Mouse (Mus musculus) kidney, adult 2 months (tissue): Measurements from ENCODE around the gene Abat. TPM values are rescaled to one million over a fixed set of nuclear protein-coding genes. Genes with fewer than 3 reads are reported as not detected.

ENCODE experiments used
- DNase-seq: peaks from one replicate; pipeline ENCODE4 v3.0.0; 2021
- H3K27ac ChIP-seq: fragments of 200-500 bp; 2 replicates; pipeline ENCODE4 v1.5.1; 2012; ENCODE audit warnings: low read depth, low read length, control low read depth, inconsistent platforms; ENCODE audit not compliant: insufficient read depth
- H3K27me3 ChIP-seq: fragments of 200-500 bp; replicated peaks from 2 replicates; pipeline ENCODE4 v1.6.1; 2012; ENCODE audit warnings: mild to moderate bottlenecking, moderate library complexity, low read length, inconsistent platforms; ENCODE audit not compliant: control insufficient read depth, insufficient read depth
- H3K36me3 ChIP-seq: fragments of 200-500 bp; 2 replicates; pipeline ENCODE4 v1.6.1; 2012; ENCODE audit warnings: mild to moderate bottlenecking, moderate library complexity, low read length, inconsistent platforms; ENCODE audit not compliant: control insufficient read depth, insufficient read depth
- H3K4me1 ChIP-seq: fragments of 200-500 bp; 2 replicates; pipeline ENCODE4 v1.6.1; 2011; ENCODE audit warnings: low read length; ENCODE audit not compliant: control insufficient read depth, insufficient read depth
- H3K4me3 ChIP-seq: fragments of 200-500 bp; 2 replicates; pipeline ENCODE4 v1.5.1; 2011; ENCODE audit warnings: mild to moderate bottlenecking, low read depth, low read length, control low read depth; ENCODE audit not compliant: insufficient read depth
- CTCF ChIP-seq: fragments of 200-500 bp; conservative IDR thresholded peaks from 2 replicates; pipeline ENCODE4 v1.5.1; 2011; ENCODE audit warnings: low read depth, mild to moderate bottlenecking, control low read depth, low read length, moderate library complexity, mixed read lengths; ENCODE audit not compliant: insufficient read depth, insufficient read length
- POLR2A ChIP-seq: fragments of 200-500 bp; IDR thresholded peaks from one replicate; pipeline ENCODE4 v1.6.1; 2011; ENCODE audit warnings: low read depth, low read length, control low read depth
- WGBS: fragments of 180-500 bp; shearing (Covaris S2); methylation state at CpG from one replicate; pipeline ENCODE4 v1.1.7; 2018; 5-methylcytosine and 5-hydroxymethylcytosine counted together
- polyA plus RNA-seq: library from polyadenylated mRNA; depleted of rRNA; stranded (reverse); fragments of >200 nt; gene quantifications from 2 replicates; pipeline ENCODE4 v1.2.3, GENCODE M21; 2012

The Abat gene
- polyA plus RNA-seq, 1 experiment = 267 TPM

GRCm38 (mm10) chr16:8582579-8583295, 69.5 kb downstream of the Abat start:
- no peak for DNase-seq
- Histone ChIP-seq H3K4me1 (no peaks in the 10 kb centered on the region), H3K27ac (no peak overlapping the region), H3K27me3 (no peaks in the 10 kb centered on the region), H3K36me3 (peaks cover 6% of the 10 kb centered on the region), H3K4me3 (no peak overlapping the region)
- TF ChIP-seq POLR2A = no peak
- peak; percentile 29; the same call in 1 of the 2 replicates for TF ChIP-seq CTCF
- 99% methylated on average over 5 of the region's 5 CpGs for WGBS

- Histone ChIP-seq H3K4me3 (no peak overlapping the region), H3K36me3 (peaks cover 6% of the 10 kb centered on the region), H3K4me1 (no peaks in the 10 kb centered on the region), H3K27me3 (no peaks in the 10 kb centered on the region), H3K27ac (no peak overlapping the region)
- 86% methylated on average over 1 of the region's 1 CpGs for WGBS
- no peak for DNase-seq
- no peak for TF ChIP-seq POLR2A
- no peak for TF ChIP-seq CTCF
Observed at GRCm38 (mm10) chr16:8584248-8584647, 71.0 kb downstream of the Abat start.

- Histone ChIP-seq H3K4me3 (no peak overlapping the region), H3K27ac (no peak overlapping the region), H3K27me3 (no peaks in the 10 kb centered on the region), H3K36me3 (peaks cover 6% of the 10 kb centered on the region), H3K4me1 (no peaks in the 10 kb centered on the region)
- TF ChIP-seq POLR2A (no peak), CTCF (no peak)
- no peak for DNase-seq
- 74% methylated on average over 5 of the region's 5 CpGs for WGBS
Observed at GRCm38 (mm10) chr16:8585056-8585455, 71.8 kb downstream of the Abat start.

GRCm38 (mm10) chr16:8595411-8595810, 82.2 kb downstream of the Abat start:
- no peak overlapping the region for H3K4me3 ChIP-seq
- H3K27ac ChIP-seq = no peak overlapping the region
- H3K36me3 ChIP-seq = no peaks in the 10 kb centered on the region
- no peaks in the 10 kb centered on the region for H3K4me1 ChIP-seq
- WGBS = 64% methylated on average over 4 of the region's 4 CpGs
- H3K27me3 ChIP-seq = no peaks in the 10 kb centered on the region
- DNase-seq = no peak
- TF ChIP-seq POLR2A (no peak), CTCF (no peak)

- TF ChIP-seq CTCF (no peak), POLR2A (no peak)
- Histone ChIP-seq H3K4me1 (no peaks in the 10 kb centered on the region), H3K4me3 (no peak overlapping the region), H3K27me3 (no peaks in the 10 kb centered on the region), H3K27ac (no peak overlapping the region), H3K36me3 (no peaks in the 10 kb centered on the region)
- no peak for DNase-seq
- WGBS = 64% methylated on average over 4 of the region's 4 CpGs
Observed at GRCm38 (mm10) chr16:8596336-8596735, 83.1 kb downstream of the Abat start.

GRCm38 (mm10) chr16:8597516-8597915, 84.3 kb downstream of the Abat start:
- 89% methylated on average over 5 of the region's 5 CpGs for WGBS
- TF ChIP-seq CTCF = no peak
- TF ChIP-seq POLR2A = no peak
- no peaks in the 10 kb centered on the region for H3K27me3 ChIP-seq
- no peak for DNase-seq
- no peak overlapping the region for H3K27ac ChIP-seq
- no peaks in the 10 kb centered on the region for H3K36me3 ChIP-seq
- H3K4me3 ChIP-seq = no peak overlapping the region
- H3K4me1 ChIP-seq = no peaks in the 10 kb centered on the region

GRCm38 (mm10) chr16:8603789-8604188, 90.6 kb downstream of the Abat start:
- WGBS = 76% methylated on average over 3 of the region's 3 CpGs
- Histone ChIP-seq H3K27me3 (no peaks in the 10 kb centered on the region), H3K27ac (no peak overlapping the region), H3K4me1 (no peaks in the 10 kb centered on the region), H3K36me3 (no peaks in the 10 kb centered on the region), H3K4me3 (no peak overlapping the region)
- no peak for DNase-seq
- TF ChIP-seq POLR2A = no peak
- no peak for TF ChIP-seq CTCF
